17 mouse cellular contexts compared by ENCODE assay signal in genomic region chr14:77889911-77890310, GRCm38 (mm10). TPM values are rescaled to one million over a fixed set of nuclear protein-coding genes. Genes with fewer than 3 reads are reported as not detected.
DNase-seq lines count a peak whose midpoint lies in the region; ATAC-seq and TF ChIP-seq lines count a peak whose summit lies in the region.
"Had no signal": no experiment of that assay in that cellular context is flagged by ENCODE, and none has a peak within 500 bp of the region (broad histone marks: within the 10 kb centered on the region; RNA-seq: fewer than 3 reads in every experiment).

No protein-coding gene starts in this region.

- H3K9ac ChIP-seq in forebrain, postnatal 0 days: no peak overlapping the region
- H3K9ac ChIP-seq in forebrain, embryonic 15.5 days (replicated peaks): no peak overlapping the region
- no peak overlapping the region for H3K9ac ChIP-seq in midbrain, postnatal 0 days (replicated peaks; ENCODE audit: low read length, poor library complexity, severe bottlenecking)
- H3K9ac ChIP-seq in midbrain, embryonic 15.5 days: no peak overlapping the region
- no peak overlapping the region for H3K9ac ChIP-seq in stomach, postnatal 0 days (ENCODE audit: low read length)
- H3K9ac ChIP-seq: forebrain, embryonic 12.5 days; hindbrain, embryonic 14.5 days had no signal

- TF ChIP-seq EP300 in stomach, postnatal 0 days (optimal IDR thresholded peaks at IDR 0.05): no peak

- H3K36me3 ChIP-seq in forebrain, postnatal 0 days (ENCODE audit: insufficient read depth): no peaks in the 10 kb centered on the region
- no peaks in the 10 kb centered on the region for H3K36me3 ChIP-seq in forebrain, embryonic 15.5 days
- H3K36me3 ChIP-seq in midbrain, postnatal 0 days (ENCODE audit: insufficient read depth, low read length): no peaks in the 10 kb centered on the region
- H3K36me3 ChIP-seq in midbrain, embryonic 15.5 days (replicated peaks): no peaks in the 10 kb centered on the region
- no peaks in the 10 kb centered on the region for H3K36me3 ChIP-seq in stomach, postnatal 0 days (ENCODE audit: control insufficient read depth, insufficient read depth, low read length)
- H3K36me3 ChIP-seq: forebrain, embryonic 12.5 days had no signal

- no peak for DNase-seq in forebrain, postnatal 0 days
- no peak for DNase-seq in midbrain, postnatal 0 days (ENCODE audit: low spot score)
- peak; percentile 52 for DNase-seq in ZHBTc4 (ENCODE audit: low read depth, low spot score)
- DNase-seq in stomach, postnatal 0 days (ENCODE audit: low spot score): no peak
- no peak for DNase-seq in right cerebral cortex, postnatal 14 days
- no peak for DNase-seq in layer of hippocampus, postnatal 36 days
- DNase-seq: adrenal gland, adult 8-10 months; cerebellum, postnatal 14 days; heart, adult 2 months; kidney, adult 8-10 months; retina, postnatal 1 day; thymus, adult 18-20 months had no signal

- no peak overlapping the region for H3K4me2 ChIP-seq in forebrain, postnatal 0 days (ENCODE audit: low read depth)
- H3K4me2 ChIP-seq in forebrain, embryonic 15.5 days (replicated peaks): no peak overlapping the region
- H3K4me2 ChIP-seq in midbrain, postnatal 0 days (ENCODE audit: low read depth, low read length, poor library complexity, severe bottlenecking): no peak overlapping the region
- H3K4me2 ChIP-seq in midbrain, embryonic 15.5 days: no peak overlapping the region
- H3K4me2 ChIP-seq in stomach, postnatal 0 days (replicated peaks; ENCODE audit: low read depth): no peak overlapping the region
- H3K4me2 ChIP-seq: forebrain, embryonic 12.5 days; hindbrain, embryonic 14.5 days had no signal

- ATAC-seq in forebrain, postnatal 0 days: no peak
- no peak for ATAC-seq in forebrain, embryonic 15.5 days (replicated peaks)
- ATAC-seq in midbrain, postnatal 0 days (ENCODE audit: low FRiP score): no peak
- ATAC-seq in midbrain, embryonic 15.5 days (replicated peaks): no peak
- ATAC-seq in stomach, postnatal 0 days (ENCODE audit: low FRiP score, low TSS enrichment): no peak

- no peaks in the 10 kb centered on the region for H3K27me3 ChIP-seq in forebrain, postnatal 0 days (ENCODE audit: insufficient read depth, low read length)
- no peaks in the 10 kb centered on the region for H3K27me3 ChIP-seq in forebrain, embryonic 15.5 days
- H3K27me3 ChIP-seq in midbrain, postnatal 0 days (ENCODE audit: insufficient read depth, low read length): no peaks in the 10 kb centered on the region
- H3K27me3 ChIP-seq in midbrain, embryonic 15.5 days (replicated peaks): no peaks in the 10 kb centered on the region
- H3K27me3 ChIP-seq in stomach, postnatal 0 days (ENCODE audit: control insufficient read depth, insufficient read depth, low read length): no peaks in the 10 kb centered on the region
- H3K27me3 ChIP-seq: forebrain, embryonic 12.5 days had no signal

- no peaks in the 10 kb centered on the region for H3K4me1 ChIP-seq in forebrain, postnatal 0 days (ENCODE audit: insufficient read depth)
- no peaks in the 10 kb centered on the region for H3K4me1 ChIP-seq in forebrain, embryonic 15.5 days
- H3K4me1 ChIP-seq in midbrain, postnatal 0 days (ENCODE audit: insufficient read depth, low read length): no peaks in the 10 kb centered on the region
- H3K4me1 ChIP-seq in midbrain, embryonic 15.5 days: no peaks in the 10 kb centered on the region
- no peaks in the 10 kb centered on the region for H3K4me1 ChIP-seq in stomach, postnatal 0 days (replicated peaks; ENCODE audit: control insufficient read depth, insufficient read depth)
- H3K4me1 ChIP-seq: forebrain, embryonic 12.5 days had no signal

- H3K4me3 ChIP-seq in forebrain, postnatal 0 days (ENCODE audit: low read depth, low read length): no peak overlapping the region
- H3K4me3 ChIP-seq in forebrain, embryonic 15.5 days: no peak overlapping the region
- no peak overlapping the region for H3K4me3 ChIP-seq in midbrain, postnatal 0 days (ENCODE audit: low read depth, low read length)
- no peak overlapping the region for H3K4me3 ChIP-seq in midbrain, embryonic 15.5 days
- H3K4me3 ChIP-seq in stomach, postnatal 0 days (ENCODE audit: low read depth, low read length): no peak overlapping the region
- H3K4me3 ChIP-seq: forebrain, embryonic 12.5 days; heart, adult 2 months; left cerebral cortex, adult 2 months had no signal

- H3K9me3 ChIP-seq in forebrain, postnatal 0 days (ENCODE audit: low read length): no peaks in the 10 kb centered on the region
- H3K9me3 ChIP-seq in forebrain, embryonic 15.5 days: no peaks in the 10 kb centered on the region
- no peaks in the 10 kb centered on the region for H3K9me3 ChIP-seq in midbrain, postnatal 0 days (ENCODE audit: low read length)
- H3K9me3 ChIP-seq in midbrain, embryonic 15.5 days: no peaks in the 10 kb centered on the region
- no peaks in the 10 kb centered on the region for H3K9me3 ChIP-seq in stomach, postnatal 0 days (ENCODE audit: control insufficient read depth, low read length)
- H3K9me3 ChIP-seq: forebrain, embryonic 12.5 days had no signal

- H3K27ac ChIP-seq in forebrain, postnatal 0 days (ENCODE audit: low read depth, low read length): no peak overlapping the region
- no peak overlapping the region for H3K27ac ChIP-seq in forebrain, embryonic 15.5 days (replicated peaks)
- H3K27ac ChIP-seq in midbrain, postnatal 0 days (ENCODE audit: low read depth, low read length): no peak overlapping the region
- no peak overlapping the region for H3K27ac ChIP-seq in midbrain, embryonic 15.5 days
- no peak overlapping the region for H3K27ac ChIP-seq in stomach, postnatal 0 days (replicated peaks)
- H3K27ac ChIP-seq: forebrain, embryonic 12.5 days; heart, adult 2 months; hindbrain, embryonic 14.5 days; left cerebral cortex, adult 2 months had no signal

- 83% methylated on average over 7 of the region's 7 CpGs for WGBS in forebrain, postnatal 0 days
- WGBS in forebrain, embryonic 15.5 days: 89% methylated on average over 7 of the region's 7 CpGs
- 92% methylated on average over 7 of the region's 7 CpGs for WGBS in midbrain, postnatal 0 days
- WGBS in midbrain, embryonic 15.5 days: 87% methylated on average over 7 of the region's 7 CpGs
- WGBS in stomach, postnatal 0 days: 90% methylated on average over 7 of the region's 7 CpGs

- TF ChIP-seq CTCF in forebrain, postnatal 0 days (IDR thresholded peaks at IDR 0.05; ENCODE audit: low read depth): peak; percentile 21; the same call in 1 of the 2 replicates
- peak; percentile 3; the same call in 1 of the 2 replicates for TF ChIP-seq CTCF in midbrain, postnatal 0 days (IDR thresholded peaks at IDR 0.05)
- 0 out of 2 replicates have a peak, but pooled peaks have one; percentile 22 for TF ChIP-seq CTCF in stomach, postnatal 0 days (IDR thresholded peaks at IDR 0.05; ENCODE audit: low read depth)

RNA-seq across cellular contexts. Expression of gene Epsti1, which starts 14.1 kb away (rescaled TPM):
- 0.33 and 0.54 TPM in 2 replicates for total RNA-seq in forebrain, postnatal 0 days (2014; rRNA removed)
- polyA plus RNA-seq in forebrain, postnatal 0 days (2015; fragmentation: Nextera tagmentation; extraction: Ambion mirVana): 0.45 and 0.97 TPM in 2 replicates
- 0.20 and 0.34 TPM in 2 replicates for polyA plus RNA-seq in forebrain, embryonic 15.5 days (2015; fragmentation: Nextera tagmentation; extraction: Ambion mirVana)
- total RNA-seq in midbrain, postnatal 0 days (2014; rRNA removed): 1.0 and 1.7 TPM in 2 replicates
- 0.66 and 0.68 TPM in 2 replicates for polyA plus RNA-seq in midbrain, postnatal 0 days (2015; fragmentation: Nextera tagmentation; extraction: Ambion mirVana)
- polyA plus RNA-seq in midbrain, embryonic 15.5 days (2015; fragmentation: Nextera tagmentation; extraction: Ambion mirVana): 0.40 and 0.59 TPM in 2 replicates
- 2.7 and 3.1 TPM in 2 replicates for polyA plus RNA-seq in stomach, postnatal 0 days (2015; fragmentation: Nextera tagmentation; extraction: Ambion mirVana)
- total RNA-seq in layer of hippocampus, postnatal 36 days (2021): under 1 TPM in 1 of 2 experiments, not detected in 1; 0.25 TPM

RNA-seq across cellular contexts. Expression of gene Dnajc15, which starts 15.0 kb away (rescaled TPM):
- 10.0 and 12.4 TPM in 2 replicates for total RNA-seq in forebrain, postnatal 0 days (2014; rRNA removed)
- 77.7 and 90.2 TPM in 2 replicates for polyA plus RNA-seq in forebrain, postnatal 0 days (2015; fragmentation: Nextera tagmentation; extraction: Ambion mirVana)
- 61.4 and 64.4 TPM in 2 replicates for polyA plus RNA-seq in forebrain, embryonic 15.5 days (2015; fragmentation: Nextera tagmentation; extraction: Ambion mirVana)
- 16.0 and 21.8 TPM in 2 replicates for total RNA-seq in midbrain, postnatal 0 days (2014; rRNA removed)
- polyA plus RNA-seq in midbrain, postnatal 0 days (2015; fragmentation: Nextera tagmentation; extraction: Ambion mirVana): 96.0 and 105 TPM in 2 replicates
- polyA plus RNA-seq in midbrain, embryonic 15.5 days (2015; fragmentation: Nextera tagmentation; extraction: Ambion mirVana): 76.2 and 76.4 TPM in 2 replicates
- 85.7 and 97.4 TPM in 2 replicates for polyA plus RNA-seq in stomach, postnatal 0 days (2015; fragmentation: Nextera tagmentation; extraction: Ambion mirVana)
- total RNA-seq in layer of hippocampus, postnatal 36 days (2021): 10 to 100 TPM; 64.1 to 67.2 TPM
